Mouse (Mus musculus) retina, embryonic 14.5 days (tissue): Measurements from ENCODE around the gene Chmp2a.

Experiments
- DNase-seq: peaks from one replicate; pipeline ENCODE4 v3.0.0-alpha.2; 2015; ENCODE audit warnings: low spot score

The Chmp2a gene

DNA sequence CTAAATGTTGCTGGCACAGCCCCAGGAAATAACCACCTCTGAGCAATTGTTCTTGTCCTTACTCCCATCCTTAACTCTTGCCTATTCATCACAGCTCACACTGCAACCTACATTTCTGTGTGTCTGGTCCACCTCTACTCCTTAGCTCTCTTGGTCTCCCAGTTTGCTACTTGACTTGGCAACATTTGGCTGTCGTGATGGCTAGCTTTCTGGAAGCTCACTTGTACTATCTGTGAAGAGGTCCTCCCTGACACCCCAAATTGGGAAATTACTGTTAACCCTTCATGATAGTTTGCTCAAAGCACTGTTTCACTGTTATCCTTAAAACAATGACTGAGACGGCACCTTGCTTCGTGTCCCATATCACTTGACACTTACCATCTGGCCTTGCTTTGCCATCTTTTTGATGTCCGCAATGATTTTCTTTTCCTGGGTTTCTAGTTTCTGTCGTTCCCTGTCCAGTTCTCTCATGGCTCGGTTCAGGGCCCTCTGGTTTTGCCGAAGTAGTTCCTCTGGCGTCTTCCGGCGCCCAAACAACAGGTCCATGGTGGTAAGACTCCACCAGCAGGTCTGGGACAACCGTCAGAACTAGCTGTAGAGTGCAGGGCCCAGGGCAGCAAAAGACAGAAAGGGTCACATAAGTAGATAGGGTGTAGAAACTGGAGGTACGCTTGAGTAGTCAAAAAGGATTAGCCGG lies 1.0 kb downstream of the Chmp2a start:
- DNase-seq = no peak

DNA sequence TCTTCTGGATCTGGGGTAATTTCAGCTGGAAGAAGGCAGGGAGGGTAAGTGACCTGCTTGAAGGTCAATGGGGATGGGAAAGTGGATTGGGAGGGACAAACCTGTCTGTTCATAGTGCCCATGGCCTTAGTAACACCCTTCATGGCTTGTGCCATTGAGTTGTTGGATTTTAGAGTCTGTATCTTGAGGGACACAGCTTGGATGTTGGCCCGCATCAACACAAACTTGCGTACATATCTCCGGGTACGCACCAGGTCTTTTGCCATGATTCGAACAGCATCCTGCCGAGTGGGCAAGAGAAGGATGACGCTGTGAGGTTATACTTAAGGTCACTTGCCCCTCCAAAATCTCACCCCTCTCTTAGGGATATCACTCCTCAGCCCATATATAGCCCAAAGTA lies 2.1 kb downstream of the Chmp2a start:
- DNase-seq = no peak

DNA sequence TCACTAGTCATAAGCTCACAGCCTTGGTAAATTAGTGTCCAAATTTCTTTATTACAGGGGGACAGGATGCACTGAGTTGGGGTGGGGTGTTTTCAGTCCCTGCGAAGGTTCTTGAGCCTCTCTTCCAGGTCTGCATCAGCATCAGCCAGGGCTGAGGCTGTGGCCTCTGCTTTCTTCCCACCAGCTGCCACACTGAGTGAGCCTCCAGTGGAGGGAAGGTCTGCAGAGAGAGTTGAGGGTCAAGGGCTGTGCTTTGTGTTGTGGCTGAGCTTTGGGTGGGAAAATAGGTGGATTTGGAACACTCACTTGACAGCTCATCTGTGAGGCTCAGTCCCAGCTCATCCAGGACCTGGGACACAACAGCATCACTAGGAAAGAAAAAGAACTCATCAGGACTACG lies 2.6 kb downstream of the Chmp2a start:
- DNase-seq = no peak

DNA sequence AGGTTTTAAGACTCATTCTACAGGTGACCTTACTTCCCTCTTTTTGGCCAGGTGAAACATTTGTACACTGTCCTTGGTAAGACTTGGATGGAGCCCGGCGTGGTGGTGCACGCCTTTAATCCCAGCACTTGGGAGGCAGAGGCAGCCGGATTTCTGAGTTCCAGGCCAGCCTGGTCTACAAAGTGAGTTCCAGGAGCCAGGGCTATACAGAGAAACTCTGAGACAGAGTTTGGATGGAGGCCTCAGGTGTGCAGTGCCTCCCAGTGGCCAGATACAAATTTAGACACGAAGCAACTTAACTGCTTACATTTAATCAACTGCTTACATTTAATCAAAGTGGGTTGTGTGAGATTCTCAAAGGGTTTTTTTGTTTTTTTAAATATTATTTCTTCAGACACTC lies 3.5 kb downstream of the Chmp2a start:
- DNase-seq = peak; percentile 50

DNA sequence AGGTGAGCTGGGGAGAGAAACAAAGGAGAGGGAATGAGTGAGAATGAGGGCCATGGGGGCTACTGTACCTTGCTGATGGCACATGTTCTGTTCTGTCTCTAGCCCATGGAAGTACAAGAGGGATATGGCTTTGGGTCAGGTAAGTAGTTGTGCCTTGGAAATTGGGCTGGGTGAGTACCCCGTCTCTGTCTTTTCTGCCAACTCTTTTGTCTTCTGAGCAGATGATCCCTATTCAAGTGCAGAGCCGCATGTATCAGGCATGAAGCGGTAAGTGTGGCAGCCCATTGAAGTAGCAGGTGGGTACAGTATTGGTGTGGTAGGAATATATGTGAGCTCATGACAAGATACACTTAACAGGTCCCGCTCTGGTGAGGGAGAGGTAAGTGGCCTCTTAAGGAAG lies 5.6 kb downstream of the Chmp2a start:
- DNase-seq = no peak

DNA sequence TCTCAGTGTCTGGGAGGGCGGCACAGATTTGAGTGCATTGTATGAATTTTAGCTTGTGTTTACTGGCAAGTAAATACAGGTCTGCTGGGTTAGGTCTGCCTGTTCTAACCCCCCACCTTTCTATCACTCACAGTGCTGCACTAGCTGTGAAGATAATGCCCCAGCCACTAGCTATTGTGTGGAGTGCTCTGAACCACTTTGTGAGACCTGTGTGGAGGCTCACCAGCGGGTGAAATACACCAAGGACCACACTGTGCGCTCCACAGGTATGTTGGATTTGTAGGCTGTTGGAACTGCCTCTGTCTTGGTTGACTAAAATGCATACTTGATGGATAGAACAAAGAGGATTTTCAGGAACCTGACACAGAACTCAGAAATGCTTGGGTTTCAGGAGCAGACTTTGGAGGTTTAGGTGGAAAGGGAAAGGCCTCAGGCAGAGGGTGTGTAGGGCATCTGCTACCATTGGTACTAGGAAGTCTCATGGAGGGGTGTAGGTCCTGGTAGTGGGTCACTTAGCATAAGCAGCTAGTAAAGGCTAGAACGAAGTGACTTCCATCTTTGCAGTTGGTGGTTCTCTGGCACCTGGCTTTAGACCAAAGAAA lies 9.0 kb downstream of the Chmp2a start:
- no peak for DNase-seq

DNA sequence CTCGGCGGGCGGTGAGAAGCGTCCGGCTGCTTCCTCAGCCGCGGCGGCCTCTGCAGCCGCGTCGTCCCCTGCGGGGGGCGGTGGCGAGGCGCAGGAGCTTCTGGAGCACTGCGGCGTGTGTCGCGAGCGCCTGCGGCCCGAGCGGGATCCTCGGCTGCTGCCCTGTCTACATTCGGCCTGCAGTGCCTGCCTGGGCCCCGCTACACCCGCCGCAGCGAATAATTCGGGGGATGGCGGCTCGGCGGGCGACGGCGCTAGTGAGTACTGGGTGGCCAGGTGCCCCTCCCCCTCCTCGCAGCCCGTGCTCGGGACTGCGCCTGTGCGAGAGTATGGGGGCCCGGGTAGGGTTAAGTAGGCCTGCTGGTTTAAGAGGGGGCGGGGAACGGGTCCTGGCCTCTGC lies 9.8 kb downstream of the Chmp2a start:
- DNase-seq = peak; percentile 81

DNA sequence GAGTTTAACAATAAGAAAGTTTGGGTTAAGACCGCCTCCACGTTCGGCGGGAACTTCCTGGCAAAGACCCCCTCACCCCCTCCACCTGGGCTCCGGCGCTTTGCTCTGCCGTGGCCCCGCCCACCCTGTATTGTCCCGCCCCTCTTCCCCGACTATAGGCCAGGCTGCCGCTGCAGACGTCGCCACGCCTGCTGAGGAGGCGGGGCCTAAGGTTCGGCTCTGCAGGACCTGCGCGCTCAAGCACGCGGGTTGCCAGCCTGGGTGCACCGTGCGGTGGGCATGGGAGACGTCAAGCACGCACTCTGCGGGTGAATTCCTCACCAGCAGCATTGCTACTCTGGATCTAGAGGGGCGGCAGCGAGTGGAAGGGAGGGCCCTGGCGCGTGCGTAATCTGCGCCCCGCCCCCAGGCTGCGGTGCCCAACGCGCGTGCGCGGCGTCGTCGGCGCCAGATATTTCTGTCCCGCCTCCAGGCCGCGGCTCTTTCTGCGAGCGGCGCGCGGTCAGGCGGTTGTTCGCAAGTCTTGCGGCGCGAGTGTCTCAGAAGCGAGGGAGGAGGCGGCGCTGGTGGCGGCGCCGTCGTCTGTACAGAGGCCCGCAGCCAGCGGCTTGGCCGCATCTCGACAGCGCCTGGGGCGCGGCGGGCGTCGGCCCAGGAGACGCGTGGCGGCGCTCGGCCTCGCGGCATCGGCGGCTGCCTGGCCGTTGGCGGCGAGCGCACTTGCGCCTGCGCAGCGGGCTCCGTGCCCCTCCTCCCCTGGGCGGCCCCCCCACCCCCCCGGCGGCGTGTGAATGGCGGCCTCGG lies 10.5 kb downstream of the Chmp2a start:
- peak; percentile 96 for DNase-seq

DNA sequence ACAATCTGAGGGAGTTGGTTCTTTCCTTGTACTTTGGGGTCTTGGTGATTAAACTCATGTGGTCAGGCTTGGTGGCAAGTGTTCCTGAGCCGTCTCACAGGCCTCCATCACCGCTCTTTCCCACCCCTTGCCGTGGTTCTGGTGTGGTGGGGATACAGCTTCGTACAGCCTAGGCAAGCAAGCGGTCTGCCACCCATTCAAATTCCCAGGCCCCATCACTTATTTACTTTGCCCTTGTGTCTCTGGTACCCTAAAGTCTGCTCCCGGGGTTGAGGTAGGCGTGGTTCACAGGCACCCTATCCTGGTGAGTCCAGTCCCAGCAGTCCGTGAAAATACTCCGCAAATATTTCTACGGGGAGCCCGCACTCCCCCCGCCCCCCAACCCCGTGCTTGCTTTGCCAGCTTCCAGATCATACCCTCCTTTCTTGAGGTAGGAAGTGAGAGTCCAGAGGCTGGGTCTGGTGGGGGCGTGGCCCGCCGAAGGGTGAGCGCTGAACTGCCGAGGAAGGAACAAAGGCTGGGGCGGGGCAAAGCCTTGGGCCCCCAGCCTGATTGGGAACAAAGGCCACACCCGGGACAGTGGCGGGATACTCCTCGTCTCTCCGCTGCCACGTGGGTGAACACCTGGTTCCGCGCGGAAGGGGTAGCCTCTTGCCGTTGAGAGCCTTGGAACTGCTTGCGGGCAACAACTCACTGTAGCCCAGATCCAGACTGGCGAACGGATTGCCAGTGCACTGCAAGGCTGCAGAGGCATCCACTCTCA lies 11.7 kb downstream of the Chmp2a start:
- DNase-seq = peak; percentile 84

DNA sequence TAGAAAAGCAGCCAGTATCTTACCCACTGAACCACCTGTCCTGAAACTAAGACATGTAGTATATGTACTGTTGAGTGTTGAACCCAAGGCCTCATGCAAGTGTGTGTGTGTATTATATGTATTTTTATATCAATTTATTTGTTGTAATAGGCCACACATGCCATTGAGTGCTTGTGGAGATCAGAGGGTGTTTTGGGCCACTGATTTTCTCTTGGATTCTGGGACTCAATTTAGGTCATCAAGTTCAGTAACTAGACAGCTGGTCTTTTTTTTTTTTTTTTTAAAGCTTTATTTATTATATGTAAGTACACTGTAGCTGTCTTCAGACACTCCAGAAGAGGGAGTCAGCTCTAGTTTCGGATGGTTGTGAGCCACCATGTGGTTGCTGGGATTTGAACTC lies 19.4 kb downstream of the Chmp2a start:
- DNase-seq = no peak

DNA sequence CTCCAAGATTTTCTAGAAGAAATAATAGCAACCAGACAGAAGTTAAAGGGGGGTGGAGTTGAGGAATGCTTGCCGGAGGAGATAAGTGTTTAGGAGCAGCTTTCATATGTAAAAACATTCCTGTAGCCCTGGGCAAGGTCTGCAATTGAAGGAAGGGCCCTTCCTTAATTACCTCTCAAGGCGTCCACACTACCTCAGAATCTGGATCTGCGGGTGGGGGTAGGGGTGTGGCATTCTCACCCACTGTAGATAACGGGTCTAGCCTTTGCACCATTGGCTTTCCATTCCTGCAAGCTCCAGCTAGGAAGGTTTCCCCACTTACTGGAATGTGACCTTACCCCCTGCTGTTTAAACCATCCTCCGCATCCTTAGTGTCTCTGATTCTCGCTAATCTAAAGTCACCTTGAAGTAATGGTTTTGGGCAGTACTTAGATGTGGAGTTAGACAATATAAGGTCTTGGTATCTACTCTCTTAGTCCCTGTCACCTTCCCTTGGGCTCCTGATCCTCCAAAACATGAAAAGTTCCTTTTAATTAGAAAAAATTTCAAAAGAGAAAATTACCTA lies 20.2 kb downstream of the Chmp2a start:
- no peak for DNase-seq

DNA sequence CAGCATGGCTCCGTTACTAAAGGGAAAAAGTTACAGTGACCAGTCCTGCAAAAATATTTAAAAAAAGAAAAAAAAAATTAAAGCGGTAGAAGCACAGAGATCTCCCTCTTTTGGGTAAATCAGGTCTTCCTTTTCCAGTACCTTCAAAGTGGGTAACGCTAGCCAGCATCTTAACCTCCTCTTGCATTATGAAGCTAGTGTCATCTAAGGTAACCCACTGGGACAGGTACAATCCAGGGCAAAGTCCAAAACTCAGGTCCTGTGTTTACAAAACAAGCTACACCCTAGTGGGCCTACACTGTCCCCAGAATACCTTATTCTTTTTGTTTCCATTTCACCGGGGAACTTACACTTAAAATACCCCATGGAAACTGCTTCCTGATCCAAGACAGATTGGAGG lies 20.9 kb downstream of the Chmp2a start:
- DNase-seq = no peak

DNA sequence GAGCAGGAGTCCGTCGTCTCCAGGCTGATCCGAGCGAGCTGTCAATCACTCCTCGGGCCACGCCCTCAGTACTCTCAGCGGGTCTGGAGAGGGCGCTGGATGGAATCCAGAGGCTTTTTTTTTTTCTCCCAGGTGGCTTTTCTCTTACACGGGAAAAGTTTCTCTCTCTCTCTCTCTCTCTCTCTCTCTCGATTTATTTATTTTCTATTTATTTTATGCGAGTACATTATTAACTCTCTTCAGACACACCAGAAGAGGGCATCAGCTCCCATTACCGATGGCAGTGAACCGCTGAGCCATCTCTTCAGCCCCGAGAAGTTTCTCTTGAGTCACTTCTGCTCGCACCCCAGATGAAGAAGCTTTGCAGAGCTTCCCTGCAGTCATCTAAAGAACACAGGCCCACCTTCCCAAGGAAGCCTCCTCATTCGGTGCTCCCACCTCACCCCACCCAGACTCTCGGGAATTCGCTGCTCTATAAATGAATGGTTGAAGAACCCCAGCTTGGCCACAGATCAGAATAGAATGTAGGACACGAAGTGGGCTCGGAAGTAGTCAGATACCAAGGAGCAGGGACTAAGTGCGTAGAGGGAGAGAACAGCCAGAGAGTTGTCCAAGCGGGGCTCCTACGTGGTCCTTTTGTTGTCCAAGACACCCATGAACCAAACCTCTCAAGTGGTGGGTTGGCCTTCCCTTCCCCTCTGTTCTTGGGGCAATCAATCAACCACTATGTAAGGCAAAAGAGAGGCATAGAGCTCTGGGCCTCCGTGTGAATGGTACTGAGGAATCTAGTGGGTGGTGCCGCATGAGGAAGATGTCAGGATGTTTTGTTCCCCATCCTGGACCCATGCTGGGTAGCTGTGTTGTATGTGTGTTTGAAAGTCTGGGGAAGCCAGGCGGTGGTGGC lies 24.4 kb downstream of the Chmp2a start, which contains the start of gene Zbtb45:
Zbtb45 (minus strand) TSS at position 30 of the 904 bp plus-strand sequence.
- DNase-seq = no peak

DNA sequence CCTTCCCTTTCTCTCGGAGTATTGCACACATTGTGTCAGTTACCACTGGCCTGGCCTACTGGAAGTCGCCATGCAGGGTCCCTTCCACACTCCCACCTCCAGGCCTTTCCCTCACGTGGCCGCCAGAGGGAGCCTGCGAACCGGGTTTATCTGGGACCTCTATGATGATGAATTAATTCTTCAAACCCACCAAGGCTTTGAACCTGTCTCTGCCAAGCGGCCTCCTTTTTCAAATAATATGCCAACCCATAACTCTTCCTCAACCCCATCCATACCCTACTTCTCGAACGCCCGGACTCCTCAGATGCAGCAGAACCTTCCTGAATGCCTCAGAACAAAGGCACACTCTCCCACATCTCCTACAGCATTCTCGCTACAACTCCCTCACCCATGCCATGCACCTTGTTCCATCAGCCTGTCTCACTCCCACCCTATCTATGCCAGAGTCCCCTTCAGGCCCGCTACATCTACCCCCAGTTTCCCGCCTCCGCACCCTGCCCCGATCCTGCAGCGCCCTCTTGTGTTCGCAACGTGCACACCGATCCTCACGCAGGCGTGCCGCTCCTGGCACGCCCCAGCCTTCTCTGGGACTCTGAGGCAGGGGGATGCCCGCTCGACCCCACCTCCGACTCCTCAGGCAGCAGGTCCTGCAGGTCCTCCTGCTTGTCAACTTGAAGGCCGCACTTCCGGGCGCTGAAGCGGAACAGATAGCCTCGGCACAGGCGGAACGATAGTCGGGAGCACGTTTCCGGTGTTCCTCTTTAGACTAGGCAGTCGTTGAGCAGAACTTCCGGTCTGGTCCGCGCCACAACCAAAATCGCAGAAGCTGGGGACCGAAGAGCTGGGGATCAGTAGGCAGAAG lies 25.2 kb downstream of the Chmp2a start:
- DNase-seq = peak; percentile 96

DNA sequence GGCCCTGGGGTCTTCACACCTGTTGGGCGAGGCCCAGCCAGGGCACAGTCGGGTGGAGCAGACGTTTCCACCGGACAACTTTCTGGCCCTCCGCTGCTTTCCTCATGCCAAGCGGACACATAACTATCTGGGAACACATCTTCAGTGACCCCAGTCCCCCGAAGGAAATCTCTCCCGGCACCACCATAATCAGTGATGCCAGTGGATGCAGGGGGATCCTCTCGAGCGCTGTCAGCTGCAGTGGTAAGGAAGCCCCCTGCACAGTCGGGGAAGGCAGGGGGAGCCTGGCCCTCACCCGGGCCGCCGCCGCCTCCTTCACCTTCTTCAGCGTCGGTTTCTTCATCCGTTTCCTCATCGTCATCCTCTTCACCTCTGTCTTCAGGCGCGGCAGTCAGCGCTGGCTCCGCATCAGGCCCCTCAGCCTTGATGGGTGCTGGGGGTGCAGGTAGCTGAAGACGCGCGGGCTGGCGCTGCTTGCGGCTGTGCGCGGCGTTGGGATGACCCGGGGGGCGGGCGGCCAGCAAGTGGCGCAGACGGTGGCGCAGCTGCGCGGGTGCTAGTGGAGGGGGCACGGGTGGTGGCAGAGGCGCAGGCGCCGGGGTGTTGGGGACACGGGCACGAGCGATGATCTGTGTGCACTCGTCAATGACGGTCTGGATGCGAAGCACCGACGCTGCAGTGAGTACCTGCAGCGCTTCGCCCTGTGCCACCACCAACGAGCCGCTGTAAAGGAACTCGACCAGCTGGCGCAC lies 27.1 kb downstream of the Chmp2a start:
- no peak for DNase-seq

DNA sequence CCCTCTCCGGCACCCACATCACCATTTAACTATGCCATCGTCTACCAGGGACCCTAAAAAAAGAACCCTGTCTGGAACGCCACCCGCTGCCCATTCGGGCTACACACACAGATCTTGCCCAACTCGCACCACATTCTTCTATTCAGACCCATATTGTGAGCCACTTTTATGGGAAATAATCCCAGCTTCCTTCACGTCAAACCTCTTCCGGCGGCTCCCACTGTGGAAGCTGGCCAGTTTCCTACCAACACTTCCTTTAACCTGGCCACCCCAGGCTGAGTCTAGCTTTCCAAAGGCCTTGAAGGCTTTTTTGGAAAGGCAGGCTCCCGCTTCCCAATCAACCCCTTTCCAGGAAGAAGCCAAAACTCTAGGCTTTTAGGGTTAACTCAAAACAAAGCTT lies 28.1 kb downstream of the Chmp2a start:
- DNase-seq = no peak

DNA sequence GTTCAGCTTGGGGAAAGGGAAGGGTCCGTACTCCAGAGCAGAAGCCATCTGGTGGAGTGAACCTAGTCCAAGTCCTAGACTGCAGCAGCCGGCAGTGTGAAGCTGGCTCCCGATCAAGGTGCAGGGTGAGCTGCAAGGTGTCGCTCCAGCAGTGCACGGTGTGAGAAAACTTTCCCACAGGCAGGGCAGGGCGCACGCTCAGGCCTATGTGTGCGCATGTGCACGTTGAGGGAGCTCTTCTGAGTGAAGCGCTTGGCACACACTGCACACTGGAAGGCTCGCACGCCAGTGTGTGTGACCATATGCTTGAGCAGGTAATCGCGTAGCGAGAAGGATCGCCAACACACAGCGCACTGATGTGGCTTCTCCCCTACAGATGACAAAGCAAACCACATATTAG lies 28.6 kb downstream of the Chmp2a start:
- DNase-seq = no peak

DNA sequence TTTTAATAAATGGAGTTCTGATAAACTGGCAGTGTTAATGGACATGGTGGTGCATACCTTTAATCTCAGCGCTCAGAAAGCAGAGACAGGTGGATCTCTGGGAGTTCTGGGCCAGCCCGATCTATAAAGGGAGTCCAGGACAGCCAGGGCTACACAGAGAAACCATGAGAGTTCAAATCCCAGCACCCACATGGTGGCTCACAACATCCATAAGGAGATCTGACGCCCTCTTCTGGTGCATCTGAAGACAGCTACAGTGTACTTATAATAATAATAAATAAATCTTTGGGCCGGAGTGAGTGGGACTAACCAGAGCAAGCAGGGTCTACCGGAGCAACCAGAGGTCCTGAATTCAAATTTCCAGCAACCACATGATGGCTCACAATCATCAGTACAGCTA lies 31.2 kb downstream of the Chmp2a start:
- no peak for DNase-seq

DNA sequence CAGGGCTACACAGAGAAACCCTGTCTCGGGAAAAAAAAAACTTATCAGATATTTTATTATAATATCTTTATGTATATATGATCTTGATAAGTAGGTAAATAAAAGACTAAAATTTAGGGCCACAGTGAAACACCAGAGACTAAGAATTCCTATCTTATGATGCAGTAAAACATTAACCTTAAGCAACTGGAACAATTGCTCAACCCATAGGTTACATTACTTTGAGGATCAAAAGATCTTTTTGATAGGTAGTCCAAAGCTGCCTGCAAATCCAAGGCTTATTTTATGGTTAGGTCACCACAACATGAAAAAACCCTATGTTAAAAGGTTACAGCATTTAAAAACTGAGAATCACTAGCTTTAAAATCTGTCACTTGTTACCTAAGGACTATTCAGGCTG lies 33.0 kb downstream of the Chmp2a start:
- no peak for DNase-seq
